ENCODE assay signal across 15 mouse cellular contexts in the genomic region with DNA sequence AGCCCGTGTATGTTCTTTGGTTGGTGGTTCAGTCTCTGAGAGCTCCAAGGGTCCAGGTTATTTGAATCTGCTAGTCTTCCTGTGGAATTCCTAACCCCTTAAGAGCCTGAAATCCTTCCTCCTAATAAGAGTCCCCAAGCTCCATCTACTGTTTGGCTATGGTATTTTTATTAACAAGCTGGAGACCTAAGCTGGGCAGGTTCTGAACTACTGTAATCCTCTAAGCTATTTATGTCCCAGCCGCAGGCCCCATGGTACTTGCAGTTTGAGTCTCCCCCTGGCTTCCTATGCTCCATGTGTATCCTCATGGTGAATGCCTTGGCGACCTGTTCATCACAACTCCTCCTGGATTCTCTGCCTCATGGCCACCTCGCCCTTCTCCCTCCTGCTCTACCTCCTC. TPM values are rescaled to one million over a fixed set of nuclear protein-coding genes. Genes with fewer than 3 reads are reported as not detected.
A peak's percentile ranks its signal among the peaks of the same experiment; 100 is the strongest.
DNase-seq lines count a peak whose midpoint lies in the region; ATAC-seq and TF ChIP-seq lines count a peak whose summit lies in the region.
"Had no signal": no experiment of that assay in that cellular context is flagged by ENCODE, and none has a peak within 500 bp of the region (broad histone marks: within the 10 kb centered on the region; RNA-seq: fewer than 3 reads in every experiment).

No protein-coding gene starts in this region.

- no peak overlapping the region for H3K4me3 ChIP-seq in embryonic facial prominence, embryonic 11.5 days (ENCODE audit: low read depth, low read length)
- no peak overlapping the region for H3K4me3 ChIP-seq in embryonic facial prominence, embryonic 10.5 days
- H3K4me3 ChIP-seq in kidney, adult 2 months (ENCODE audit: insufficient read depth, low read depth, low read length): no peak overlapping the region
- H3K4me3 ChIP-seq: lung, embryonic 15.5 days; myocyte had no signal

- peak; percentile 38 for DNase-seq in embryonic facial prominence, embryonic 11.5 days (ENCODE audit: low spot score)
- no peak for DNase-seq in embryonic facial prominence, embryonic 10.5 days (ENCODE audit: low spot score)
- peak; percentile 16 for DNase-seq in kidney, adult 2 months
- no peak for DNase-seq in kidney, postnatal 14 days
- peak; percentile 47 for DNase-seq in 416B (ENCODE audit: low read depth)
- DNase-seq in embryo, embryonic 10.5 days (ENCODE audit: low spot score): peak; percentile 14
- DNase-seq in cerebellum, adult 11-12 months: no peak
- DNase-seq in left cerebral cortex, adult 18-20 months (ENCODE audit: low spot score in 2 of 2): no peak
- DNase-seq: left cerebral cortex, postnatal 4 days had no signal

- no peak for TF ChIP-seq POLR2A in kidney, adult 2 months (IDR thresholded peaks at IDR 0.05; ENCODE audit: low read depth, low read length)

- no peak for ATAC-seq in embryonic facial prominence, embryonic 11.5 days (replicated peaks; ENCODE audit: insufficient number of reproducible peaks, low FRiP score, low TSS enrichment, low read depth)

- no peak overlapping the region for H3K9ac ChIP-seq in embryonic facial prominence, embryonic 11.5 days (replicated peaks; ENCODE audit: low read length)
- H3K9ac ChIP-seq: lung, embryonic 15.5 days had no signal

- TF ChIP-seq CTCF in kidney, adult 2 months (conservative IDR thresholded peaks at IDR 0.05; ENCODE audit: insufficient read depth, insufficient read length, low read depth, low read length): no peak

- no peak overlapping the region for H3K4me2 ChIP-seq in embryonic facial prominence, embryonic 11.5 days (ENCODE audit: low read depth, low read length)
- H3K4me2 ChIP-seq: lung, embryonic 15.5 days had no signal

- no peaks in the 10 kb centered on the region for H3K9me3 ChIP-seq in embryonic facial prominence, embryonic 11.5 days (replicated peaks; ENCODE audit: control insufficient read depth, low read length)
- no peaks in the 10 kb centered on the region for H3K9me3 ChIP-seq in embryonic facial prominence, embryonic 10.5 days
- H3K9me3 ChIP-seq: lung, embryonic 15.5 days had no signal

- no peaks in the 10 kb centered on the region for H3K36me3 ChIP-seq in embryonic facial prominence, embryonic 11.5 days (replicated peaks; ENCODE audit: control insufficient read depth, insufficient read depth, low read depth, low read length)
- no peaks in the 10 kb centered on the region for H3K36me3 ChIP-seq in embryonic facial prominence, embryonic 10.5 days (replicated peaks)
- H3K36me3 ChIP-seq in kidney, adult 2 months (ENCODE audit: control insufficient read depth, insufficient read depth, low read length): no peaks in the 10 kb centered on the region
- H3K36me3 ChIP-seq: lung, embryonic 15.5 days had no signal

- 53% methylated on average over 4 of the region's 4 CpGs for WGBS in embryonic facial prominence, embryonic 11.5 days
- 66% methylated on average over 4 of the region's 4 CpGs for WGBS in embryonic facial prominence, embryonic 10.5 days
- WGBS in kidney, adult 2 months: 58% methylated on average over 4 of the region's 4 CpGs

- H3K27ac ChIP-seq in embryonic facial prominence, embryonic 11.5 days (replicated peaks; ENCODE audit: low read depth, low read length): no peak overlapping the region
- no peak overlapping the region for H3K27ac ChIP-seq in embryonic facial prominence, embryonic 10.5 days (replicated peaks)
- H3K27ac ChIP-seq in kidney, adult 2 months (ENCODE audit: insufficient read depth, low read depth, low read length): no peak overlapping the region
- H3K27ac ChIP-seq: lung, embryonic 15.5 days had no signal

- H3K4me1 ChIP-seq in embryonic facial prominence, embryonic 11.5 days (ENCODE audit: control insufficient read depth, insufficient read depth, low read length): no peaks in the 10 kb centered on the region
- peaks cover 11% of the 10 kb centered on the region for H3K4me1 ChIP-seq in embryonic facial prominence, embryonic 10.5 days
- H3K4me1 ChIP-seq in kidney, adult 2 months (ENCODE audit: control insufficient read depth, insufficient read depth, low read length): no peaks in the 10 kb centered on the region
- H3K4me1 ChIP-seq: lung, embryonic 15.5 days had no signal

- no peaks in the 10 kb centered on the region for H3K27me3 ChIP-seq in embryonic facial prominence, embryonic 11.5 days (ENCODE audit: control insufficient read depth, insufficient read depth, low read length)
- H3K27me3 ChIP-seq in embryonic facial prominence, embryonic 10.5 days (replicated peaks; ENCODE audit: low read depth, poor library complexity, severe bottlenecking): no peaks in the 10 kb centered on the region
- no peaks in the 10 kb centered on the region for H3K27me3 ChIP-seq in kidney, adult 2 months (replicated peaks; ENCODE audit: control insufficient read depth, insufficient read depth, low read length)
- H3K27me3 ChIP-seq: lung, embryonic 15.5 days had no signal

RNA-seq across cellular contexts. Expression of a gene that starts 24.8 kb away (rescaled TPM):
- polyA plus RNA-seq in embryonic facial prominence, embryonic 11.5 days (2014; fragmentation: Nextera tagmentation; extraction: Ambion mirVana): 0.36 and 0.71 TPM in 2 replicates
- polyA plus RNA-seq in embryonic facial prominence, embryonic 10.5 days (2016; fragmentation: Nextera tagmentation; extraction: Ambion mirVana): 0.31 and 0.50 TPM in 2 replicates
- 1.7 and 3.3 TPM in 2 replicates for polyA plus RNA-seq in kidney, adult 2 months (2012; rRNA removed)
- not detected for total RNA-seq in left cerebral cortex, adult 18-20 months (2021)

RNA-seq across cellular contexts. Expression of a gene that starts 33.8 kb away (rescaled TPM):
- polyA plus RNA-seq in embryonic facial prominence, embryonic 11.5 days (2014; fragmentation: Nextera tagmentation; extraction: Ambion mirVana): 30.9 and 32.1 TPM in 2 replicates
- 27.3 and 27.7 TPM in 2 replicates for polyA plus RNA-seq in embryonic facial prominence, embryonic 10.5 days (2016; fragmentation: Nextera tagmentation; extraction: Ambion mirVana)
- 6.7 and 8.9 TPM in 2 replicates for polyA plus RNA-seq in kidney, adult 2 months (2012; rRNA removed)
- 10 to 100 TPM; 15.3 to 15.4 TPM for total RNA-seq in left cerebral cortex, adult 18-20 months (2021)

RNA-seq across cellular contexts. Expression of a gene that starts 56.4 kb away (rescaled TPM):
- polyA plus RNA-seq in embryonic facial prominence, embryonic 11.5 days (2014; fragmentation: Nextera tagmentation; extraction: Ambion mirVana): not detected in 2 replicates
- polyA plus RNA-seq in embryonic facial prominence, embryonic 10.5 days (2016; fragmentation: Nextera tagmentation; extraction: Ambion mirVana): not detected in 2 replicates
- not detected in 2 replicates for polyA plus RNA-seq in kidney, adult 2 months (2012; rRNA removed)
- total RNA-seq in left cerebral cortex, adult 18-20 months (2021): not detected
- total RNA-seq: left cerebral cortex, postnatal 4 days had no signal
- polyA plus RNA-seq: frontal cortex, adult 2 months; heart, embryonic 14.5 days; kidney, embryonic 16.5 days; lung, embryonic 15.5 days; myocyte; thymus, postnatal 0 days had no signal

Comparison
In these comparisons a context has a peak if more than half of its experiments do, and no peak if none do; other contexts are left out.
1. DNase-seq: peak in embryonic facial prominence, embryonic 11.5 days (single experiment), kidney, adult 2 months (single experiment), 416B (single experiment) and embryo, embryonic 10.5 days (single experiment); none in embryonic facial prominence, embryonic 10.5 days (single experiment), kidney, postnatal 14 days (single experiment), cerebellum, adult 11-12 months (single experiment) and left cerebral cortex, adult 18-20 months (0 of 2).